7 mouse cellular contexts compared by ENCODE assay signal in the genomic region with DNA sequence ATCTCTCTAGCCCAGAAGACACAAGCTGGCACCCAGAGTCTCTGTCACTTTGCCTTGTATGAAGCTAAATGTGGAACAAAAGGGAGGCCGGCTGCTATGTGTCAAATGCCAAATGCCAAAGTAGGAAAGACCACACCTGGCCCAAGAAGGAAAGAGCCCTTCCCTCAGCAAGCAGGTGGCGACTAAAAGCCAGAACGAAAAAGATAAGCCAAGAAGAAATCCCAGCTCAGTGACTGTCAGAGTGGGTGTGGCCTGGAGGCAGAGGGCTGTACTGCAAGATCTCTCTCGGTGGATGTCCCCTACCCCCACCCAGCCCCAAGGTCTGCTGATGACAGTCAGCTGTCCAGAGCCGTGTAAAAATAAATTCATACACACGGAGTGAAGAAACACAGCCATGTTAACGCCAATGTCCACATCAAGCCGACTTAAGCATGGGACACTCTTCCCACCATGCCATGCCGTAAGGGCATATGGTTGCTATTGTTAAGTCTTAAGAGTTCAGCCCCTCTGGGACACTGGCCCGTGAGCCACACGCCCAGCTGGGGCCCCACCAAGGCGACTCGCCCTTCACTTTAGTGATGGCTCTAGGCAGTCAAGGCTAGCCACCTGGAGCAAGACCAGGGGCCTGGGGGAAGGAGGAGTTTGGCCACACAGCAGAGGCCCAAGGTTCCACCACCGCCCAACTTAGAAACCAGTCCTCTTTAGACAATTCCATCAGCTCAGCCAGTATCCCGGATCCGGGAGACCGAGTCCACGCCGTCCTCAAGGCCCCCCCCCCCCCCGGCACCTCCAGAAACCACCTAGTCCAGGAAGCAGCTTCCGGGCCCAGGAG. TPM values are rescaled to one million over a fixed set of nuclear protein-coding genes. Genes with fewer than 3 reads are reported as not detected.
DNase-seq lines count a peak whose midpoint lies in the region; ATAC-seq lines count a peak whose summit lies in the region.

No protein-coding gene starts in this region.

- peak; percentile 30; the same call in 1 of the 2 replicates for ATAC-seq in liver, embryonic 13.5 days (ENCODE audit: low read depth)
- ATAC-seq in neural tube, embryonic 15.5 days (ENCODE audit: low FRiP score) = no peak

- peaks cover 22% of the 10 kb centered on the region for H3K27me3 ChIP-seq in liver, embryonic 13.5 days
- peaks cover 10% of the 10 kb centered on the region for H3K27me3 ChIP-seq in neural tube, embryonic 15.5 days (replicated peaks)

- peak; percentile 64 for DNase-seq in 416B (ENCODE audit: low read depth)
- peak; percentile 58 for DNase-seq in CD4-positive helper T cell, adult 2 months (ENCODE audit: low read depth, low spot score)
- DNase-seq in embryo, embryonic 11 days = peak; percentile 64
- peak; percentile 78 to 83 for DNase-seq in heart, postnatal 10 days
- no peak for DNase-seq in liver, embryonic 13.5 days
- no peak for DNase-seq in urinary bladder, adult 2 months (ENCODE audit: low spot score)

- peaks cover 36% of the 10 kb centered on the region for H3K36me3 ChIP-seq in liver, embryonic 13.5 days
- H3K36me3 ChIP-seq in neural tube, embryonic 15.5 days = peaks cover 31% of the 10 kb centered on the region

- peaks cover 67% of the 10 kb centered on the region for H3K4me1 ChIP-seq in liver, embryonic 13.5 days (replicated peaks)
- H3K4me1 ChIP-seq in neural tube, embryonic 15.5 days = peaks cover 69% of the 10 kb centered on the region

- 3% methylated on average over 19 of the region's 21 CpGs for WGBS in liver, embryonic 13.5 days (ENCODE audit: insufficient replicate concordance)
- WGBS in neural tube, embryonic 15.5 days = 5% methylated on average over 20 of the region's 21 CpGs

- H3K4me3 ChIP-seq in liver, embryonic 13.5 days (replicated peaks) = peak overlapping the region; percentile 83
- peak overlapping the region; percentile 90 for H3K4me3 ChIP-seq in neural tube, embryonic 15.5 days (replicated peaks)

- H3K9me3 ChIP-seq in liver, embryonic 13.5 days (replicated peaks) = no peaks in the 10 kb centered on the region
- H3K9me3 ChIP-seq in neural tube, embryonic 15.5 days (replicated peaks) = no peaks in the 10 kb centered on the region

- intact Hi-C loops in heart, postnatal 10 days (cut with DNase I) = no loop called here

- H3K27ac ChIP-seq in liver, embryonic 13.5 days = peak overlapping the region; percentile 88
- peak overlapping the region; percentile 93 for H3K27ac ChIP-seq in neural tube, embryonic 15.5 days (replicated peaks)

- peak overlapping the region; percentile 92 for H3K9ac ChIP-seq in liver, embryonic 13.5 days
- peak overlapping the region; percentile 97 for H3K9ac ChIP-seq in neural tube, embryonic 15.5 days (replicated peaks)

- peak overlapping the region; percentile 96 for H3K4me2 ChIP-seq in liver, embryonic 13.5 days
- H3K4me2 ChIP-seq in neural tube, embryonic 15.5 days = peak overlapping the region; percentile 95

RNA-seq across cellular contexts. Expression of a gene that starts 1.7 kb away (rescaled TPM):
- 100 to 1,000 TPM; 346 to 355 TPM for total RNA-seq in heart, postnatal 10 days (2021)
- 13.8 and 17.9 TPM in 2 replicates for polyA plus RNA-seq in liver, embryonic 13.5 days (2015; fragmentation: Nextera tagmentation; extraction: Ambion mirVana)
- polyA plus RNA-seq in neural tube, embryonic 15.5 days (2015; fragmentation: Nextera tagmentation; extraction: Ambion mirVana) = 70.5 and 120 TPM in 2 replicates
- polyA plus RNA-seq in urinary bladder, adult 2 months (2012; rRNA removed) = 149 and 150 TPM in 2 replicates

RNA-seq across cellular contexts. Expression of a gene that starts 5.7 kb away (rescaled TPM):
- total RNA-seq in heart, postnatal 10 days (2021) = 1 to 10 TPM; 7.7 to 8.5 TPM
- 0.40 and 0.71 TPM in 2 replicates for polyA plus RNA-seq in liver, embryonic 13.5 days (2015; fragmentation: Nextera tagmentation; extraction: Ambion mirVana)
- 1.8 and 2.4 TPM in 2 replicates for polyA plus RNA-seq in neural tube, embryonic 15.5 days (2015; fragmentation: Nextera tagmentation; extraction: Ambion mirVana)
- polyA plus RNA-seq in urinary bladder, adult 2 months (2012; rRNA removed) = 18.0 and 20.5 TPM in 2 replicates

RNA-seq across cellular contexts. Expression of a gene that starts 28.5 kb away (rescaled TPM):
- 10 to 100 TPM; 26.4 to 31.4 TPM for total RNA-seq in heart, postnatal 10 days (2021)
- polyA plus RNA-seq in liver, embryonic 13.5 days (2015; fragmentation: Nextera tagmentation; extraction: Ambion mirVana) = 120 and 148 TPM in 2 replicates
- polyA plus RNA-seq in neural tube, embryonic 15.5 days (2015; fragmentation: Nextera tagmentation; extraction: Ambion mirVana) = 48.0 and 96.7 TPM in 2 replicates
- 62.6 and 71.8 TPM in 2 replicates for polyA plus RNA-seq in urinary bladder, adult 2 months (2012; rRNA removed)

RNA-seq across cellular contexts. Expression of a gene that starts 47.3 kb away (rescaled TPM):
- total RNA-seq in heart, postnatal 10 days (2021) = 10 to 100 TPM; 11.3 to 11.9 TPM
- polyA plus RNA-seq in liver, embryonic 13.5 days (2015; fragmentation: Nextera tagmentation; extraction: Ambion mirVana) = 2.5 and 2.9 TPM in 2 replicates
- polyA plus RNA-seq in neural tube, embryonic 15.5 days (2015; fragmentation: Nextera tagmentation; extraction: Ambion mirVana) = 34.7 and 43.3 TPM in 2 replicates
- polyA plus RNA-seq in urinary bladder, adult 2 months (2012; rRNA removed) = 33.2 and 42.5 TPM in 2 replicates

RNA-seq across cellular contexts. Expression of a gene that starts 53.1 kb away (rescaled TPM):
- total RNA-seq in heart, postnatal 10 days (2021) = 100 to 1,000 TPM; 129 to 136 TPM
- 6.7 and 7.5 TPM in 2 replicates for polyA plus RNA-seq in liver, embryonic 13.5 days (2015; fragmentation: Nextera tagmentation; extraction: Ambion mirVana)
- 7.6 and 8.6 TPM in 2 replicates for polyA plus RNA-seq in neural tube, embryonic 15.5 days (2015; fragmentation: Nextera tagmentation; extraction: Ambion mirVana)
- 19.5 and 26.9 TPM in 2 replicates for polyA plus RNA-seq in urinary bladder, adult 2 months (2012; rRNA removed)

Comparison
In these comparisons a context has a peak if more than half of its experiments do, and no peak if none do; other contexts are left out.
1. DNase-seq: peak in 416B (single experiment), CD4-positive helper T cell, adult 2 months (single experiment), embryo, embryonic 11 days (single experiment) and heart, postnatal 10 days (2 of 2); none in liver, embryonic 13.5 days (single experiment) and urinary bladder, adult 2 months (single experiment).